Mouse (Mus musculus) v-Abl transformed pro-B cells (cell line): ENCODE data around the gene March11.

Experiments
- in situ Hi-C, 2 experiments: fragments of 400-800 bp; cut with MboI; formaldehyde crosslinking; loops; one replicate each; pipeline ENCODE4 v1.15.1; 2025; ENCODE audit not compliant: unreplicated experiment in 2 of 2

March11 gene

GRCm38 (mm10) chr15:26366511-26366910, 57.7 kb downstream of the March11 start:
- in situ Hi-C loops: no loop called here

GRCm38 (mm10) chr15:26373759-26374158, 64.9 kb downstream of the March11 start:
- in situ Hi-C loops: no loop called here

GRCm38 (mm10) chr15:26374232-26374631, 65.4 kb downstream of the March11 start:
- in situ Hi-C loops: no loop called here

DNA sequence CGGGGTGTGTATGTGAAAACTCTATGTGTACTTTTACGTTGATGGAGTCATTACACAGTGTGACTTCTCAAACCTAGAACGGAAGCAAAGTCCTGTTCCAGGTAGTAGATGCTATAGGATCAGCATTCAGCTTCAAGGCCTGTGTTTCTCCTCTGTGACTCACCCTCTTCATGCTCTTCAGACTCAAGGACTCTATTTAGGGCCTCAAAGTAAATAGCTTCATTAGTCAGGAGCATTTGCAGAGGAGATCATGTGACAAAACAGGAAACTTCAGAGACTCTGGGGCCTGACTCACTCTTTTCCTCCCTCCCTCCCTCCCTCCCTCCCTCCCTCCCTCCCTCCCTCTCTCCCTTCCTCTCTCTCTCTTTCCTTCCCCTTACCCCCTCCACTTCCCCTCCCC, 66.1 kb downstream of the March11 start:
- in situ Hi-C loops: no loop called here

DNA sequence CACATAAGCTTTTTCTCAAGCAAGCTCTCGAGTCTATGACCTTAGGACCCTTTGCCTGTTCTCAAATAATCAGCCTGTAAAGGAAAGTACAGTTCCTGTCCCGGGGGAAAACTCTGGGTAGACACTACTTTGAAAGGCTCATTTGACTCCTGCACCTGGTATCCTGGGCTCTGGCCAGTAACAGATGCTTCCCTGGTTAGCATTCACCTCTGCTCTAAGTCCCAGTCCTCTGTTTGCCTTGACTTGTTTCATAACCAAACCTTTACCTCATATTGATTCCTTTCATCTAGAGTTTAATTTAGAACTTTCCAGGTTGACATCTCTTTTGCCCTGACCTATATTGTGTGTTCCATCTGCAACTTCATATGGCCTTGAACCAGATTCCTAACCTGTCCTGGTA, 68.5 kb downstream of the March11 start:
- in situ Hi-C loops: no loop called here

GRCm38 (mm10) chr15:26378879-26379278, 70.0 kb downstream of the March11 start:
- in situ Hi-C loops: no loop called here

DNA sequence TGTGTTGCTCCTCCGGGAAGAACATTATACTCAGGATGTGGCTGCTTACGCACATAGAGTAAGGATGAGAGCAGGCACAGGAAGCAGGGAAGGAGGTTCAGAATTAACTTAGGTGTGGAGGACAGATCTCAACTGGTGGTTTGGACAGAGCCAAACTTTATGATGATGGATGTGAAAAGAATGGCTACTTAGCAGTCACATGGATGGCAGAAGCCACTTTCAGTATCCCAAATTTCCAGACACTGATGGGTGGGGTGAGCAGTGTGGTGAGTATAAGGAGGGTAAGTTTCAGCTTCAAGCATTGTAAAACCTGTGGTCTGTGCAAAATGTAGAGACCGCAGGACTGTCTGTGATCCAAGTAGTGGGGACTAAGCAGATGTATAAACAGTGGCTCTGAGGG, 71.0 kb downstream of the March11 start:
- in situ Hi-C loops: no loop called here

GRCm38 (mm10) chr15:26380844-26381243, 72.0 kb downstream of the March11 start:
- in situ Hi-C loops: no loop called here

DNA sequence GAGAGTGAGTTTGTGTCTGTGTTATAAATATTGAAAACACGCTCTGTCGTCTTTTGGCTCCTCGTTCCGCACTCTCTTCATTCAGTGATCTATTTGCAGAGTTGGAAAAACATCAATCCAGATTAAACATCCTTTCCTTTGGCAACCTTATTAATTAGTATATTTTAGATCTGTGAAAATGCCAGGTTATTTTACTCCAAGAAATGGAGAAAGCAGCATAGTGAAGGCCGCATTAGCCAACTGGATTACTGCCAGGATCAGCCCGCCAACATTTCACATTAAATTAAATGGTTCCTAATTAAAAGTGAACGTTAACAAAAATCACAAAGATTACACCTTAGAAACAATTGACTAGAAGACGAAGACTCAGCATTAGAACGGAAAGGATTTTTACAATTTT, 81.2 kb downstream of the March11 start:
- in situ Hi-C loops: no loop called here

- in situ Hi-C loops: no loop called here
Observed at GRCm38 (mm10) chr15:26396556-26396955, 87.7 kb downstream of the March11 start.

DNA sequence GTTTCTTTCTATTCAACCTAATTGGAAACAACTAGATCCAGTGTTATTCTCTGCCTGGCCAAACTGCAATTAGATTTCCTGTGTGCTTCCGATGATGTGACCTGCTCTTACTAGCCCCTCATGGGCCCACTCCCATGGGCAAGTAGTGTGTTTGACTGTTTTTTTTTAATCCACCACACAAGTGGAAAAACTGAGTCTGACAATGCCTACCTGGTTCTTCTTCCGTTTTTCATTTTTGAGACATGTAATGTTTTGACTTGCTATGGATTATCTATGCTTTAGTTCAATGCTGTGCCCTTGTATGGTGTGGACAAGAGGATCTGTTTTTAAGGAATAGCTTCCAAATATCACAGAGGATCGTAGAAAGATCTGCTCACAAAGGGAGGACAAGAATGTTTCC, 116.4 kb downstream of the March11 start:
- in situ Hi-C loops: no loop called here

- in situ Hi-C loops: no loop called here
Observed at GRCm38 (mm10) chr15:26426231-26426630, 117.4 kb downstream of the March11 start.

DNA sequence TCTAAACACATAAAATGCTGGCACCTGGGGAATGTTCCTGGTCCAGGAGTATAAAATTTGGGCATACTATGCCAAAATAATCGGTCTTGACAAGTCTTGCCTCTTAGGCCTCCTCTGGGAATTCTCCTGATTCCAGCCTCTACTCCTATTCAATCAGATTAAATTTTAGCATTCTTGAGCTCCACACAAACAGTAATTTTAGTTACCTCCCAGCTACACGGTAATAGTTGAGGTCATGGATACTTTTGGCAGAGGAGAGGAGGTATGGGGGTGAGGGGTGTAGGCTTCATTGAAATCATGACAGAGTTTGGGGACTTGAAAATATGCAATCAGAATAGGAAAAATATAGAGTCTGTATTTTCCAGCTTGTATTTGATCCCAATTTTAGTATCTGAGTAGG, 121.7 kb downstream of the March11 start:
- in situ Hi-C loops: no loop called here

DNA sequence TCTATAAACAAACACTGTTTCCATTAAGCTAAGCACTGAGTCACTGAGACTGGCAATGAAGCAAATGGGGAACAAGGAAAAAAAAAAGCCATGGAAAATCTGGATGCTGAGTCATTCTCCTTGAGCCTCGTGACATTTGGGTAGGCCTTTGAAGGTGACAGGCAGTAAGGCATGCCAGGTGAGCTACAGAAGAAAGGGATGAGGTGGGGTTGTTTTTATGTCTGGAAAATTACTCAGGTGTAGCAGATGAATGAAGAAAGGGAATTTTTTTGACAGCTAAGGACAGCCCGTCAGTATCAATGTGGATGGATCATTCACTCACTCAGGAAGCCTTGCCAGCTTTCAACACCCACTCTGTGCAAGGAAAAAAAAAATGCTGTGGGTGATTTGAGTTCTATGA, 123.8 kb downstream of the March11 start:
- in situ Hi-C loops: no loop called here

- in situ Hi-C loops: no loop called here
Observed at GRCm38 (mm10) chr15:26435725-26436124, 126.9 kb downstream of the March11 start.

DNA sequence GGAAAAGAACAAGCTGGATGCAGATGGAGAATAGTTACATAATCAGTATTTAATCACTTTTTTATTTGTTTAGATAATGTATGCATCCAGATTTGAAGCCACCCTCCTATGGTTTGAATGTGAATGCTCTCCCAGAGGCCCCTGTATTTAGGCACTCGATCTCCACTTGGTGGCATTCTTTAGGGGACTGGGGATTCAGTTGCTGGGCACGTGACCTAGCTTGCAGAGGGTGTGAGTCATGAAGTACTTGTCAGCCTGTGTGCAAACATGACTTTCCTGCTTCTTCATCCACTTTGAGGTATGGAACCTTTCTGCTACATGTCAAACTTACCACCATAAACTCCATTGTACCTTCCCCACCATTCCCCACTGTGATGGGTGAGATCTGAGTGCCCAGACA, 128.3 kb downstream of the March11 start:
- in situ Hi-C loops: no loop called here
